Mouse (Mus musculus): Measurements from ENCODE around the gene Tenm4.

DNA sequence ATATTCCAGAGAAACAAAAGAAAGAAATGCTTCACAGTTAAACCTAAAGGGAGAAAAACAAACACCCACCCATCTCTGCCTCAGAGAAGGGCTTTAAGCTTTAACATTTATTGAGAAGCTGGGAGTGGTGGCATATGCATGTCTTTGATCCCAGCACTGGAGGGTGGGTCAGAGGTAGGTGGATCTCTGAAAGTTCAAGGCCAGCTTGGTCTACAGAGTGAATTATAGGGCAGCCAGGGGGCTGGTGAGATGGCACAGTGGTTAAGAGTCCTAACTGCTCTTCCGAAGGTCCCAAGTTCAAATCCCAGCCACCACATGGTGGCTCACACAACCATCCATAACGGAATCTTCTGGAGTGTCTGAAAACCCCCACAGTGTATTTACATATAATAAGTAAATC lies 581.7 kb downstream of the Tenm4 start:
- no peak for TF ChIP-seq CTCF (IDR thresholded peaks at IDR 0.05; ENCODE audit: low read depth, low read length)
- no peak for TF ChIP-seq GATA1 (IDR thresholded peaks at IDR 0.05; ENCODE audit: borderline replicate concordance, low read length)
- no peak for TF ChIP-seq TAL1 (conservative IDR thresholded peaks at IDR 0.05; ENCODE audit: low read depth, low read length)
- no peak for TF ChIP-seq POLR2AphosphoS5 (IDR thresholded peaks at IDR 0.05; ENCODE audit: insufficient replicate concordance, low read depth, low read length)
- no peak for TF ChIP-seq GATA2 (IDR thresholded peaks at IDR 0.05; ENCODE audit: borderline replicate concordance, low read depth, low read length)

All from G1E (cell line).